Mouse (Mus musculus) neural tube, embryonic 10.5 days (tissue): Measurements from ENCODE around the gene Rab3c.

Experiments
- DNase-seq: peaks from one replicate; pipeline ENCODE4 v3.0.0-alpha.2; 2017; ENCODE audit warnings: low spot score; ENCODE audit errors: extremely low spot score

Gene Rab3c

DNA sequence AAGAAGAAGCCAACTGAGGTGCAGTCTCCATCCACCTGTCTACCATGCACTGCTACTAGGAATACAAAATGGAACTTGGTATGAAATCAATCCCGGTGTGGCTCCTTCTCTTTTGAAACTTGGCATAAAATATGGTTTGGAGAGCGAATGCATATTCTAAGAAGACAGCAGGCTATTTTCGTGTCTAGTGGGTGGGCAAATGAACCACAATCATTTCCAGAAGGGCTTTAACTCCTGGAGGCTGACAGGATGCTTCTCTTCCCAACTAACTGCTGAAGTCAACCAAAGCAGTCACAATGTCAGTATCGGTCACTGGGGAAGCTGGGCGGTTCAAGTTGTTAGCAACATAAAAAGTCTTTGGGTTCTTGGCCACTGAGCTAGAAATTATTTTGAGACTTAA lies 81.9 kb downstream of the Rab3c start:
- DNase-seq: no peak

- DNase-seq: no peak
These were observed 90.8 kb downstream of the Rab3c start for GRCm38 (mm10) chr13:110190039-110190438.

DNA sequence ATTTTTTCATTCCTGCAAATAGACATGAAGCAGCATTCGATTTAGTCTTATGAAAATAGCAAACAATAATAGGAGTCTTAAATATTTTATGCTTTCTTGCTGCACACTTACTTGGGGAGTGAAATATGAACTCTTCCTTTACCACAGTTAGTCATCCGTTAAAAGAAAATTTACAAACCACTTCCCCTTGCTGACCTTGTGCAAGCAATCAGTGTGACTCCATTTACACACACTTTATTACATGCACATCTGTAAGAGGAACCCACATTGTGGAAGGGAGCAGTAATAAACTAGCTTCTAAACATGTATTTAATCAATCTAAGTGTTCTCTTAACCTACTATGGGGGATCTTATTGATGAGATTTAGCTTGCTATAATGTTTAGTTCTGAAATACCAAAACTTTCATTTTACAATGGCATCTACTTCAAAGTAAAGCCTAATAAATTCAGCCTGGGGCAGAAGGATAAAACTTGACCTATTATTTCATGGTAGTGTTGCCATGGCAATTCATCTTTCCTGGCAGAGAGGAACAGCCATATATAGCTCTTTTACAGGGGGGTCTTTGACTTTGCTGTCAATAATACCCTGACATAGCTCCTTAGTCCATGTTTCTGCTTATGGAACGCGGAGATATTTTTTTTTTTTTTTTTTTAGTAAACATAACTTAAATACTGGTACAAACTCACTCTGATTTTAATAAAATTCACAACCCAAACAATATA lies 95.7 kb downstream of the Rab3c start:
- DNase-seq: no peak

DNA sequence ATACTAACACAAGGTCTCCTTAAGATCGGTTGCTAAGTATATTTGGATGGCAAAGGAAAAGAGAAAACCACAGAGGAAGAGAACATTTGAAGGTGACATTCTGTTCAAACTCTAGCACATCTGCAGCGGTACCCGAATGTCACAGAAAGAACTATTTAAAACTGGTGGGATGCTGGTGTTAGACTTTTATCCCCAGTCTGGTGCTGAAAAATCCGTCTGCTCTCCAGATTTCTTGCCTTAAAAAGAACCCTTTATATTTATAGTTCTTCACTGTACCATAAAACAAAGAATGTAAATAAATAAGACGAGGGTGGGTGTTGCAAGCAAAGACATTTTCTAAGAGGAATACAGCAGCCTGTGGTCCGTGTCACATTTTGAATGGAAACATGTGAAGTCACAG lies 105.1 kb downstream of the Rab3c start:
- no peak for DNase-seq

DNA sequence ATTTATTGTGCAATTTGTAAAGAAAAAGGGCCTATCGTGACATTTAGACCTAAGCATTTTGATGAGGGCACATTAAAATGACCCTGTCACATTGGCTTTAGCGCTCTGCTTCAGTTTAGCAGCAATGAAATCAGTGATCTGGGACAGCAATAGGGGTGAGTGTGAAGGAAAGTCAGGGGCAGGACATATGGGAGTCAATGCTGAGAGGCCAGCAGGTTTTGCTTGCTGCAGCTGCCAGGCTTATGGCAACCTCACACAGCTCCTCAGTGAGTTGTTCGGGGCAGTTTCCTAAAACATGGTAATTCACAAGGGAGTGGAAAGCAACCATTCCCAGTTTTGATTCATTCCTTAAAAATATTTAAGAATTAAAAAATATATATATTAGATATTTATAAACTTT lies 111.1 kb downstream of the Rab3c start:
- no peak for DNase-seq

GRCm38 (mm10) chr13:110169152-110169551 lies 111.6 kb downstream of the Rab3c start:
- no peak for DNase-seq

- DNase-seq: no peak
These were observed 112.2 kb downstream of the Rab3c start for GRCm38 (mm10) chr13:110168570-110168969.

- no peak for DNase-seq
These were observed 114.0 kb downstream of the Rab3c start for GRCm38 (mm10) chr13:110166622-110167330.

DNA sequence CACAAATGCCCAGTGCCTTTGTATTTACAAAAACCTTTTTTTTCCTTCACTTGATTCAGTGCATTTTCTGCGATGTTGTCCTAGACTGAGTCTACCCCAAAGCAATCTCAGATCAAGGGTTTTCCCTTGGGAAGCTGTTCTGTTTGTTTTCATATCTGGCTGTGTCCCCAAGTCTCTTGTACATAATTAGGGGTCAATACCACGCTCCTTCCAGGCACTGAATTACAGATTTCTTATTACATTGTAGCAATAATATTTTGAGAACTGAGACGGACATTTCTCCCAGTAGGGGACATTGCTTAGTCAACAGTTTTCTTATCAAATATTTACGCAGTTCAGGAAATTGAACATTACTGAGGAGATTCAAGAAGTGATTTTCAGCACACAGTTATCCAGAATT lies 120.8 kb downstream of the Rab3c start:
- no peak for DNase-seq

GRCm38 (mm10) chr13:110158588-110159519 lies 121.9 kb downstream of the Rab3c start:
- no peak for DNase-seq

DNA sequence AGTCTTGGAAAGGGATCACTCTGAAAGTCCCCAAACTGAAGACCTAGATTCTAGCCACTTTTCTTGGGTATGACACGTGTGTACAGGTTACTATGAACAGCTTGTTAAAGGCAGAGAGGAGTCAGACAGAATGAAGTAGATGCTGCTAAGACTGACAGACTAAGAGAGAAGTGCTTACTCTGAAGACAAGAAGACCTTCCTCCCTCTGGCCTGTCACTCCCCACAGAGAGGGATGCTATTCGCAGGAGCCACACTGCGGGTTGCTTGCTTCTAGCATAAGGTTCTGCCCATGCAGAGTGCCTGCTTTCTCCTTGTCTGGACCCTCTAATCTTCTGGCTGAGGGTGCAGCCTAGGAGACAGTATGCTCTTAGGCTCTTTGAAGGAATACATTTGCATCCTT lies 135.3 kb downstream of the Rab3c start:
- no peak for DNase-seq

- no peak for DNase-seq
These were observed 135.8 kb downstream of the Rab3c start for GRCm38 (mm10) chr13:110145019-110145418.

GRCm38 (mm10) chr13:110139339-110139738 lies 141.5 kb downstream of the Rab3c start:
- no peak for DNase-seq

DNA sequence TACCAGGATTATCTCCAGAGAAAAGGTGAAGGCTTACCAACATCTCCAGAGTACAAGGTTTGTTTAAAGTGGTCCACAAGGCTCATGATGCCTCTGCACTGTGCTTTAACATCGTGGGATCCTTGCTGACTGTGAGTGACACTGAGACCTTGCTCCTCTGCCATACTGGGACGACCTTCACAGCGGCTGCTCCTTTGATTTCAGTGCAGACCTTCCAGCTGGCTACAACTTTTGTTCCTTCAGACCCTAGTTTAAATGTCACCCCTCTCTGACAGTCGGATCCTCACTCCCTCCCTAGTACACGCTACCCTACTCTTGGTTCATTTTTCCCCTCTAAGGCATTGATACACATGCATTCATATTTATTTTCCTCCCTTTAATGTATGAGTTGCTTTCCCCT lies 142.2 kb downstream of the Rab3c start:
- no peak for DNase-seq

GRCm38 (mm10) chr13:110127613-110128258 lies 153.1 kb downstream of the Rab3c start:
- no peak for DNase-seq

DNA sequence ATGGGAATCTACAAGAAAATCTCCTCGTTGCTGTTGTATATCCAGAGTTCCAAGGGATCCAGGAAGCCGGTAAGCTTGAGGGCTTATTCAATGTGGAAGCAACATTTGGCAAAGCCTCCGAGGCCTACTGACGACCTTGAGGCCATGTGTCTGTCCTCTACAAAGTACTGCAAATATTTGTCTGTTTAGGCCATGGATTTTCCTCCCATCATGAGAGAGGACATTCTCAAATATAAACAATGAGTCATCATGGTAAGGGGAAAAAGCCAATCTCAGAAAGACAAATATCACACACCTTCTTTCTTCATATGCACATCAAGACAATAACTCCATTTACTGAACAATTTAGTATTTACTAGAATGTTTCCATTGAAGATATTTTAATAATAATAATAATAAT lies 158.0 kb downstream of the Rab3c start:
- DNase-seq: no peak

DNA sequence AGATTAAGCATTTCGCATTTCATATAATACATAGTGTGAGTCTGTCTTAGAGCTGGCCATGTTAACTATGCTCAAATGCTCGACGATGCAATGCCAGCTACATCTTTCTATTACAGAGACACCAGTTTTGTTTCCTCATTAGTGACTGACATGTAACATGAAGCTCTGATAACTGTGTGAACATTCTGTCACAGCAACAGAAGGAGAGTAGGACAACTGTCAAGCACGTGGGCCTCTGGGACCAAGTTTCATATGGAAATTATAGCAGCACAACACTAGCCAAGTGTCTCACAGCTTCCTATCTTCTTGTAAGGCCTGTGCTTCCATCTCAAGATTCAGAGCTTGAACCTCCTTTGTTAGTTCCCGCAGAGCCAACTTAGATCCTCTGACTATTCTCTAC lies 163.9 kb downstream of the Rab3c start:
- DNase-seq: no peak

GRCm38 (mm10) chr13:110116316-110116715 lies 164.5 kb downstream of the Rab3c start:
- no peak for DNase-seq

GRCm38 (mm10) chr13:110114870-110115645 lies 165.7 kb downstream of the Rab3c start:
- DNase-seq: no peak

DNA sequence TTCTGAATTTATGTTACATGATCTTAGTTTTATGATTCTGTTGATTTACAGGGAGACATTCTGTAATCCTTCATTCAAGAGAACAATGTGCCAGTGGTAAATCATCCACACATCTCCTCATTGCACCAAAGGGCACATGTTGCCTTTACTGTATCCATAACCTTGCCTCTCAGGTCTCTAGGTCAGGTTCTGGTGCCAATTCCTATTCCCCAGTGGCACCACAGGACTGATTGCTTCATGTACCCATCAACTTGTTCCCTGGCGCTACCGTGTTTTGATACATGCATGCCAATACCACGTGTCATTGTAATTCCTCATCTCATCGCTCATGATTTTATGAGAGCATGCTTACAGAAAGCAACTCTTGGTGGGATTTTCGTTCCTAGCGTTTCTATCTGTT lies 167.1 kb downstream of the Rab3c start:
- DNase-seq: no peak
